Mouse (Mus musculus): ENCODE results near the gene Shc4. TPM values are rescaled to one million over a fixed set of nuclear protein-coding genes. Genes with fewer than 3 reads are reported as not detected.

Shc4 gene
- total RNA-seq, 1 experiment from 2014 or later = 0.35 TPM

- ATAC-seq (ENCODE audit: extremely low read depth, insufficient number of reproducible peaks, low FRiP score, poor library complexity, severe bottlenecking) = no peak
Measured at GRCm38 (mm10) chr2:125655391-125655790, 68.6 kb downstream of the Shc4 start.

- ATAC-seq (ENCODE audit: extremely low read depth, insufficient number of reproducible peaks, low FRiP score, poor library complexity, severe bottlenecking) = no peak
Measured at GRCm38 (mm10) chr2:125653286-125653685, 70.7 kb downstream of the Shc4 start.

- ATAC-seq (ENCODE audit: extremely low read depth, insufficient number of reproducible peaks, low FRiP score, poor library complexity, severe bottlenecking) = no peak
Measured at GRCm38 (mm10) chr2:125651563-125651962, 72.4 kb downstream of the Shc4 start.

- ATAC-seq (ENCODE audit: extremely low read depth, insufficient number of reproducible peaks, low FRiP score, poor library complexity, severe bottlenecking) = no peak
Measured at GRCm38 (mm10) chr2:125650742-125651352, 73.1 kb downstream of the Shc4 start.

- no peak for ATAC-seq (ENCODE audit: extremely low read depth, insufficient number of reproducible peaks, low FRiP score, poor library complexity, severe bottlenecking)
Measured at GRCm38 (mm10) chr2:125650038-125650437, 73.9 kb downstream of the Shc4 start.

GRCm38 (mm10) chr2:125644912-125645311 is 79.0 kb downstream of the Shc4 start:
- ATAC-seq (ENCODE audit: extremely low read depth, insufficient number of reproducible peaks, low FRiP score, poor library complexity, severe bottlenecking) = no peak

GRCm38 (mm10) chr2:125637331-125637730 is 86.6 kb downstream of the Shc4 start:
- ATAC-seq (ENCODE audit: extremely low read depth, insufficient number of reproducible peaks, low FRiP score, poor library complexity, severe bottlenecking) = no peak

- ATAC-seq (ENCODE audit: extremely low read depth, insufficient number of reproducible peaks, low FRiP score, poor library complexity, severe bottlenecking) = no peak
Measured at GRCm38 (mm10) chr2:125630010-125630409, 93.9 kb downstream of the Shc4 start.

- no peak for ATAC-seq (ENCODE audit: extremely low read depth, insufficient number of reproducible peaks, low FRiP score, poor library complexity, severe bottlenecking)
Measured at GRCm38 (mm10) chr2:125628487-125628886, 95.5 kb downstream of the Shc4 start.

GRCm38 (mm10) chr2:125626536-125626935 is 97.4 kb downstream of the Shc4 start:
- no peak for ATAC-seq (ENCODE audit: extremely low read depth, insufficient number of reproducible peaks, low FRiP score, poor library complexity, severe bottlenecking)

- ATAC-seq (ENCODE audit: extremely low read depth, insufficient number of reproducible peaks, low FRiP score, poor library complexity, severe bottlenecking) = peak; percentile 98
Measured at GRCm38 (mm10) chr2:125624837-125625351, 99.1 kb downstream of the Shc4 start, which contains the start of gene Cep152. Cep152 (minus strand) TSS chr2:125625113.

- no peak for ATAC-seq (ENCODE audit: extremely low read depth, insufficient number of reproducible peaks, low FRiP score, poor library complexity, severe bottlenecking)
Measured at GRCm38 (mm10) chr2:125624127-125624685, 99.7 kb downstream of the Shc4 start.

- no peak for ATAC-seq (ENCODE audit: extremely low read depth, insufficient number of reproducible peaks, low FRiP score, poor library complexity, severe bottlenecking)
Measured at GRCm38 (mm10) chr2:125623211-125623610, 100.7 kb downstream of the Shc4 start.

GRCm38 (mm10) chr2:125620213-125620907 is 103.6 kb downstream of the Shc4 start:
- no peak for ATAC-seq (ENCODE audit: extremely low read depth, insufficient number of reproducible peaks, low FRiP score, poor library complexity, severe bottlenecking)

GRCm38 (mm10) chr2:125615858-125616424 is 108.0 kb downstream of the Shc4 start:
- ATAC-seq (ENCODE audit: extremely low read depth, insufficient number of reproducible peaks, low FRiP score, poor library complexity, severe bottlenecking) = no peak

- ATAC-seq (ENCODE audit: extremely low read depth, insufficient number of reproducible peaks, low FRiP score, poor library complexity, severe bottlenecking) = no peak
Measured at GRCm38 (mm10) chr2:125615440-125615839, 108.5 kb downstream of the Shc4 start.

- no peak for ATAC-seq (ENCODE audit: extremely low read depth, insufficient number of reproducible peaks, low FRiP score, poor library complexity, severe bottlenecking)
Measured at GRCm38 (mm10) chr2:125606220-125606845, 117.6 kb downstream of the Shc4 start.

- no peak for ATAC-seq (ENCODE audit: extremely low read depth, insufficient number of reproducible peaks, low FRiP score, poor library complexity, severe bottlenecking)
Measured at GRCm38 (mm10) chr2:125604646-125605045, 119.3 kb downstream of the Shc4 start.

- no peak for ATAC-seq (ENCODE audit: extremely low read depth, insufficient number of reproducible peaks, low FRiP score, poor library complexity, severe bottlenecking)
Measured at GRCm38 (mm10) chr2:125602970-125603369, 121.0 kb downstream of the Shc4 start.
